Mouse (Mus musculus): ENCODE measurements at regions not wholly inside any gene's neighbourhood (a gene's known extent, or its start where the extent isn't known, plus 50 kb on each side); places are given as distances from the start of the nearest gene placed in this dataset.
A peak's percentile ranks its signal among the peaks of the same experiment; 100 is the strongest.

GRCm38 (mm10) chr17:87501098-87501497 lies 54.4 kb upstream of the Calm2 start:
- DNase-seq, result no peak

- peak; percentile 47 for DNase-seq
Observed at GRCm38 (mm10) chr17:87501687-87502387, 55.1 kb upstream of the Calm2 start.

- no peak for DNase-seq
Observed at GRCm38 (mm10) chr17:87502388-87503369, 55.9 kb upstream of the Calm2 start.

- no peak for DNase-seq
Observed at GRCm38 (mm10) chr17:87503491-87503890, 56.8 kb upstream of the Calm2 start.

- no peak for DNase-seq
Observed at GRCm38 (mm10) chr17:87504960-87505681, 58.4 kb upstream of the Calm2 start.

- no peak for DNase-seq
Observed at GRCm38 (mm10) chr17:87507848-87508247, 61.1 kb upstream of the Calm2 start.

GRCm38 (mm10) chr17:87508582-87509253 lies 62.0 kb upstream of the Calm2 start:
- DNase-seq, result no peak

- DNase-seq, result no peak
Observed at GRCm38 (mm10) chr17:87512000-87512611, 65.4 kb upstream of the Calm2 start.

- DNase-seq, result no peak
Observed at GRCm38 (mm10) chr17:87513822-87514221, 67.1 kb upstream of the Calm2 start.

GRCm38 (mm10) chr17:87514366-87515126 lies 67.8 kb upstream of the Calm2 start:
- DNase-seq, result no peak

- no peak for DNase-seq
Observed at GRCm38 (mm10) chr17:87517258-87517657, 70.5 kb upstream of the Calm2 start.

- no peak for DNase-seq
Observed at GRCm38 (mm10) chr17:87519454-87519853, 72.7 kb upstream of the Calm2 start.

GRCm38 (mm10) chr17:87520841-87521240 lies 74.1 kb upstream of the Calm2 start:
- no peak for DNase-seq

GRCm38 (mm10) chr17:87521622-87522151 lies 75.0 kb upstream of the Calm2 start:
- DNase-seq, result no peak

- DNase-seq, result no peak
Observed at GRCm38 (mm10) chr17:87522500-87523091, 75.9 kb upstream of the Calm2 start.

- no peak for DNase-seq
Observed at GRCm38 (mm10) chr17:87523643-87524042, 76.9 kb upstream of the Calm2 start.

GRCm38 (mm10) chr17:87527174-87527573 lies 80.4 kb upstream of the Calm2 start:
- DNase-seq, result no peak

GRCm38 (mm10) chr17:87530162-87530817 lies 83.6 kb upstream of the Calm2 start:
- DNase-seq, result peak; percentile 95

- no peak for DNase-seq
Observed at GRCm38 (mm10) chr17:87530818-87531410, 84.2 kb upstream of the Calm2 start.

Data from heart, postnatal 4 days (tissue).